Mouse (Mus musculus) heart, adult 8-10 months (tissue): Measurements from ENCODE around the gene Slc26a8. TPM values are rescaled to one million over a fixed set of nuclear protein-coding genes. Genes with fewer than 3 reads are reported as not detected.

Experiments
- DNase-seq: peaks from one replicate; pipeline ENCODE4 v3.0.0; 2022; ENCODE audit warnings: low spot score
- total RNA-seq, 4 experiments: library from RNA; stranded (reverse); gene quantifications; 2 replicates each; pipeline ENCODE4 v1.2.4; 2022

Gene Slc26a8
- total RNA-seq, 4 experiments from 2014 or later, result 0.37 to 0.65 TPM; not detected in 2

- DNase-seq, result no peak
These were observed 9.8 kb upstream of the Slc26a8 start for GRCm38 (mm10) chr17:28699789-28700188.

GRCm38 (mm10) chr17:28698672-28699071 is 8.6 kb upstream of the Slc26a8 start:
- DNase-seq, result no peak

GRCm38 (mm10) chr17:28698245-28698644 is 8.2 kb upstream of the Slc26a8 start:
- no peak for DNase-seq

DNA sequence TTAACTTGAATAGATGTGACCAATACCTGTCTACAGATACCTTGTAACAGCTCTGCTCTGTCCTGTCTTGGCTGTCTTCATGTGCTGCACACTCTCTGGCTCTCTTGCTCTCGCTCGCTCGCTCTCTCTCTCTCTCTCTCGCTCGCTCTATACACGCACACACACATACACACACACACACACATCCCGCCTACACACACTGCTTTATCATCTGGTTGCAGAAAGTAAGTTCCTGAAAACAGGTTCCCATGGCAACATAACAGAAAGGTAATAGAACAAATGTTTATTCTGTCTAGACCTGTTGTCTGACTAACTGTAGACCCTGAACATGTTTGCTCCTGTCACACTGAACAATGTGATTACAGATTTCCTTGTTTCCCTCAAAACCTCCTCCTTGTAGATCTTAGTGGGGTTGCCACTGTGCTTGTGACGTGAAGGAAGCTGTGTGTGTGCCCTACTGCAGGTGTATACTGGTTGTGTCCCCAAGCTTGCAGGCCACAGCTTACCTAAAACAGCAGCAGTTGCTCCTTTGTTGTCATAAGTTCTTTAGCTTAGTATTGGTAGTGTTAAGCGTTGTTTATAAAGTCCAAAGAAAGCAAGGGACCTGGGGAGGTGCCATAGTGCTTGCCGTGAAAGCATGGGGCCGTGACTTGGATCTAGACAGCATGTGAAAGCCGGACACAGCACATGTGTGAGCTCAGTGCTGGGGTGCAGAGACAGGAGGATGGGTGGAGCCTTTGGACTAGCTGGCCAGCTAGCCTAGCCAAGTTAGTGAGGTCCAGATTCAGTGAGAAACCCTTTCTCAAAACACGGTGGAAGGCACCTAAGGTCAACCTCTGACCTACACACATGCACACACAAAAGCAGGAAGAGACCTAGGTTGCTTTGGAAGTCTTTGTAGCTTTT is 7.5 kb upstream of the Slc26a8 start:
- no peak for DNase-seq

- no peak for DNase-seq
These were observed 6.6 kb upstream of the Slc26a8 start for GRCm38 (mm10) chr17:28696641-28697040.

- DNase-seq, result no peak
These were observed 4.8 kb upstream of the Slc26a8 start for GRCm38 (mm10) chr17:28694832-28695231.

GRCm38 (mm10) chr17:28694078-28694477 is 4.0 kb upstream of the Slc26a8 start:
- DNase-seq, result no peak

DNA sequence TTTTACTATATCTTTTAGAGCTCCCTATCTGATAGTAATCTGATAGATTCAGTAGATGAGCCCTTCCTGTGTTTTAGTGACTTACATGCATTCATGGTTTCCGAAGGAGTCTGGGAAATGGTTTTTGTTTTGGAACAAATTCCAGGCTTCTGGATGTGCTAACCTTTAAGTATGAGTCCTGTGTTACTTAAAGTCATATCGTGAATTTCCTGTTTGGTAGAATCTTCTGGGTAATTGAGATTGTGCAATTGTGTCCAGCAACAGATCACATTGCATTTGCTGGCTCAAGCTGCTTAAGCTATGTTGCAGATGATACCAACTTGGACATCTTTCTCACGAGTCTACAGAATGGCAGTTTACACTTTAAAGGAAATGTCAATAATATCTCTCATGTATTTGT is 3.1 kb upstream of the Slc26a8 start:
- DNase-seq, result no peak

DNA sequence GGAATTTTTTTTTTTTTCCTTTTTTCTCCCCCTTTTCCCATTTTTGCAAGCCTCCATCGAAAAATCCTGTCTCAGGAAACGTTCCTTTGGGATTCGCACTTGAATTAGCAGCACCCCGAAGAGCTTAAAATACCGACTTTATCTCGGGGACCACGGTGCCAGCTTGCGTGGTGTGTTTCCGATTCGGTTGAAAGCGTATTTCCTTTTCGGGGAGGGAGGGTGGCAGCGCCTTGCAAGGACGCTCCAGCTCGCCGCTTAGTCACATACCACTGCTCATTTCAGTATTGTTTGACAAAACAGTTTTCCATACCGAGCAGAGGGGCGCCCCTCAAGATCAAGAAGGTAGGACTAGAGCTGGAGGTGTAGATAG is 2.3 kb upstream of the Slc26a8 start:
- DNase-seq, result no peak

DNA sequence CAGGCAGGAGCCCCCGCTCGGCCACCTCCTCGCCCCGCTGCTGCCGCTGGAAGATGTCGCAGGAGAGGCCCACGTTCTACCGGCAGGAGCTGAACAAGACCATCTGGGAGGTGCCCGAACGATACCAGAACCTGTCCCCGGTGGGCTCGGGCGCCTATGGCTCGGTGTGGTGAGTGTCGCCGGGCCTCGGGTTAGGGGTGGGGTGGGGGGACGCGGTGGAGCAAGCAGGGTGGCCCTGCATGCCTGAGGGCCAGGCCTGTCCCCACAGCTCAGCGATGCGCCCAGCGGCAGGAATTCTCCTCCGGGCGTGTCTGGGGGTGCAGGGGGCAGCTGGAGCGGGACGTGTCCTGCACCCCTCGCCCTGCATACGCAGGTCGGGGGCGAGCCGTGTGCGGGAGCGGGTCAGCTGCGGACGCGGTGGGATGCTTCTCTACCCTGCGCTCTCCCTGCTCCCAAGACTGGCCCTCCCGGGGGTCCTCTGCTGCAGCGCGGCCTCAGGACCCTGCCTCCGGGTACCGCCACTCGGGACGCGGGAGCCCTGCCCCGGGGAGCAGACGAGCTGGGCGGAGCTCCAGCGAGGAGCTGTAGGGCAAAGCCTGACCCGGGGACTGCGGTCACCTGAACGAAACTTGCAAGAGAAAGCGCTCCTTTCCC is 1.8 kb upstream of the Slc26a8 start:
- DNase-seq, result no peak

DNA sequence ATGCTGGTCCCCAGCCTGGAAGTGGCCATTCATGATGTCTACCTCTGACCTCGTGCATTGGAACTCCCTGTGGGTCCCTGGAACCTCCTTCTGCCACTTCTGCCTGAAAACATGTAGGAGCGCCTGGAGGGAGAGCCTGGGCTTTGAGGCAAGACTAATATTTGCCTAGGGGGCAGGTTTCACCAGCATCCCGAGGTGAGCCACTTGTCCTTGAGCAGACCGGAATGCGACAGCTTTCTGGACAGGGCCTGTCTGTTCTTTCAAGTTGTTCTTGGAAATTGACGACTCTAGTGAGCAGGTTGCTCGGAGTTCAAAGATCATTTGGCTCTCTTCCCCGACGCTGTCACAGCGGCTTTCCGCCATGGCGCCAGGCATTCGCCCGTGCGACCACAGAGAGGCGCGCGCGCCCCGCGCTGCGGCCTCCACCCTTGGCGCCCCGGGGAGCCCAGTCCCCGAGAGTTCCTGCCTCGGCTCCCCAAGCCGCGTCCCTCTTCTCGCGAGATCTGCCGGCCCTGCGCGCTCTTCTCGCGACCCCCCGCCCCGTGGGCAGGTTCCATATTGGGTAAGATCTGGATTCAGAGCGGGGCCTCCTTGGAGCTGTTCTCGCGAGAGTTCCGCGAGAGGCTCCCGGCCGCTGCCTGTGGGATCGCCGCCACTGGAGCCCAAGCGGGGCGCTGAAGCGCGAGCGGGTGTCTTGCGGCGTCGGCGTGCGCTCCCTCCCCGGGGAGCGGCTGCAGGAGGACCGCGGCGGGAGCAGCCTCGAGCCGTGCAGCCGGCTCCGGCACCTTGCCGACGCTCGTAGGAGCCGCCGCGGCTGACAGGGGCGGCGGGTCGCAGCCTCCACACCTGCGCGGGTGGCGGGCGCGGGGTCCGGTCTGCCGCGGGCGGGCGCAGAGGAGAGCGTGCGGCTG is 998 bp upstream of the Slc26a8 start, which contains the start of gene Mapk14:
Gene Mapk14 (plus strand): TSS at position 554 of the 911 bp plus-strand sequence.
- peak; percentile 99 for DNase-seq

DNA sequence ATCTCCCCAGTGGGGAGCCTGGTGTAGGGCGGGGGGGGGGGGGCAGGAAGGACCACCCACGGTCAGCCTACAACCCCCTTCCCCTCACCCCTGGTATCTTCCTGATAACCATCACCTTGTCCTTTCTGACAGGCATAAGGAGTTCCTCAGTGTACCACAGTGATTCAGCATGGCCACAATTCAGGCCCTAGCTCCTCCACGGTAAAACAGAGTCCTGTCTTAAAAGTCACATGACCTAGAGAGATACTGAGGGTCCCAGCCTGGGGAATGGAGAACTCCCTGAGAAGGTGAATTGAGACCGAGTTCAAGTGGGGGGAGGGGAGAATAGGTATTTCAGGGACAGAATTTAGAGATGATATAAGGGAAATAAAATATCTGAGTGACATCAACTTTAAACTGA is 2.7 kb downstream of the Slc26a8 start:
- no peak for DNase-seq

- DNase-seq, result no peak
These were observed 5.4 kb downstream of the Slc26a8 start for GRCm38 (mm10) chr17:28684631-28685030.

GRCm38 (mm10) chr17:28683601-28684000 is 6.4 kb downstream of the Slc26a8 start:
- DNase-seq, result no peak

- DNase-seq, result no peak
These were observed 7.5 kb downstream of the Slc26a8 start for GRCm38 (mm10) chr17:28682311-28683084.

- DNase-seq, result no peak
These were observed 30.5 kb downstream of the Slc26a8 start for GRCm38 (mm10) chr17:28659564-28659963.

DNA sequence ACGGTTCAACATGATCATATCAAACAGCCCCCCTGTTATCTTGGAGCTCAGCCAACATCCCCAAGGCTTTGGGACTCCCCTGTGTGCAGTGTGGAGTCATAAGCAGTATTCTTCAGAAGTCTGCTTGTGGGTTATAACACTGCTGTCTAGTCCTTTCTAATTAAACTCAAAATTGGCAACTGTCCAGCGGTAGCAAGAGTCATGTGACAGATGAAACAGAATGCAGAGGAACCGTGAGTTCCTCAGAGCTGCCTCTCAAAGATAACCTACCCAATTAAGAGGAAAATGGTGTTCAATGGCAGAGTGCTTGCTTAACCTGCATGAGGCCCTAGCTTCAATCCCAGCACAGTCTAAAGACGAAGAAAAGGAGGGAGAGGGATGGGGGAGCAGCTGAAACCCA is 32.1 kb downstream of the Slc26a8 start:
- DNase-seq, result no peak

DNA sequence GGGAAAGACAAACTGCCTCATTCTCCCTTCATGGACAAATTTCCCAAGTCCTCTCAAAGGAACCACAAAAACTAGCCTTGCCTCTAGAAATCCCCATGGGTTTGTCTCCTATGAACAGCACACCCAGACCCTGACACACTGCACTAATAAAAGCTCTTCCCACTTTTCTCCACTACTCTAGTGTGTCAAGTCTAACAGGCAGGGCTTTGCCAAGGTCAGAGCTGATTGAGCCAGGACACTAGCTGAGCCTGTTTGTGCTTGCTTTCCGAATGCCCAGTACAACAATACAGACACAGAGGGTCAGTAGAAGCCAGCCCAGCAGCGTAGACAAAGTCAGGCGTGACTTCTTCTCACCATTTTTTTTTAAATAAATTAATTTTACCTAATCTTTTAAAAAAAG is 39.8 kb downstream of the Slc26a8 start:
- DNase-seq, result no peak

- no peak for DNase-seq
These were observed 41.2 kb downstream of the Slc26a8 start for GRCm38 (mm10) chr17:28648607-28649370.

- DNase-seq, result no peak
These were observed 43.8 kb downstream of the Slc26a8 start for GRCm38 (mm10) chr17:28646221-28646620.
